Mouse (Mus musculus) heart, postnatal 10 days (tissue): ENCODE measurements around the gene Olfr118. TPM values are rescaled to one million over a fixed set of nuclear protein-coding genes. Genes with fewer than 3 reads are reported as not detected.
"Not testable (repeated sequence)": the region's sequence is repeated elsewhere in the genome, so short reads cannot be mapped to it uniquely, and the experiment has no call there.

Experiments
- DNase-seq, 2 experiments: peaks; one replicate each; pipeline ENCODE4 v3.0.0; 2021
- intact Hi-C: fragments of 180-260 bp; cut with DNase I; formaldehyde crosslinking; loops from one replicate; pipeline ENCODE4 v1.15.1; 2025
- total RNA-seq, 2 experiments: library from RNA; stranded (reverse); gene quantifications; 2 replicates each; pipeline ENCODE4 v1.2.3; 2021

Olfr118 gene
- not detected for total RNA-seq

DNA sequence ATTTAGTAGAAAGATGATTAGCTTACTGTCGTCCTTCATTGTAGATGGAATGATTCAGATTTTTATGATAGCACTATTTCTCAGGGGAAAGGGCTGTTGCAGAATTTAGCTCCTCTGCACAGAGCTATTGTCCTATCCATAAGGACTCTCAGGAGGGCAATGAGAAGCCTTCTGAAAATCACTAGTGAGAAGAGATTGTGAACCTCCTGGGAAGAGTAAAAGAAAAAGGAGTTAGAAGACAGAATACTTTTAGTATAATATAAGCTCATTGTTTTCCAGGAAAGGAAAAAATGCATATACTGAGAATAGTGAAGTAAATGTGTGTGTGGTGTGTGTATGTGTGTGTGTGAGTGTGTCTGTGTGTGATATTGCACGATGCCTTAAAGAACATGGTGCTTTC lies at the start of gene Olfr118:
Gene Olfr118, plus strand, starts transcription at position 301 of the 400 bp plus-strand sequence.
- intact Hi-C loops = no loop called here
- no peak for DNase-seq

DNA sequence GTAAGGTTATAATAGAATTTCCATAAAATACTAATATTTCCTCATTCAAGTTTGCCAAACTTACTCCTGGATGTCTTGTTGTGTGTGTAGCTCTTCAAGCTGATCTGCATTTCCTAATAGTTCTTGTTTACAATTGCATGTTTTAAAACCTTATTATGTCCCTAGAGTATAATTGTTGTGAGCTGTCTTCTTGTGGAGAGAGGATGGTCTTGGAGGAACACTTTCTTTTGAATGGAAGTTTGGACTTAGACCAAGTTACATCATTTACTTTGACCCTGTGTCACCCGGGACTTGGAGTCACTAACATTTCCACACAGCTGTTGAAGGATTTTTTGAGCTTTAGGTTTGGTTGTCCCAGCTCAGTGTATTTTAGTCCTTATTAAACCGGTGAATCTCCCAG lies 39.8 kb upstream of the Olfr118 start, which contains the start of the genes Olfr115 and Olfr116:
Gene Olfr115, minus strand, starts transcription at position 101 of the 400 bp plus-strand sequence.
Gene Olfr116, minus strand, starts transcription at position 191 of the 400 bp plus-strand sequence.
- intact Hi-C loops = no loop called here
- no peak for DNase-seq

DNA sequence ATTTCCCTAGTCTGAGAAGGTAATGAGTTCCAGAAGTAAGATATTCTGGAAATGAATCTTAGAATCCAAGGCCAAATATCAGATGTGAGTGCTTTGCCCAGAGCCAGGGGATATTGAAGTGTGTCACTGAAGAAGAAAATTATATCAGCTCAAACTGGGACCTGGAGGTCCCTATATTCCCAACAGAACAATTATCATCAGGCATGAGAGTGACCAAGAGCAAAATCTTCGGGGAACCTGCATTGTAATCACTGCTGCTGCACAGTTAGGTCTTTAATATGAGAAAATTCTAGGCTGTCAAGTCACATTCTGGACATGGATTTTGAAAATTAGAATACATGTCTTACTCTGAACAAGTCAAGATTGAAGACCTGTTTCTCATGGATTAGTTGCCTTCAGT lies 3.1 kb upstream of the Olfr118 start, which contains the start of gene Olfr117:
Gene Olfr117, minus strand, starts transcription at position 101 of the 400 bp plus-strand sequence.
- intact Hi-C loops = no loop called here

DNA sequence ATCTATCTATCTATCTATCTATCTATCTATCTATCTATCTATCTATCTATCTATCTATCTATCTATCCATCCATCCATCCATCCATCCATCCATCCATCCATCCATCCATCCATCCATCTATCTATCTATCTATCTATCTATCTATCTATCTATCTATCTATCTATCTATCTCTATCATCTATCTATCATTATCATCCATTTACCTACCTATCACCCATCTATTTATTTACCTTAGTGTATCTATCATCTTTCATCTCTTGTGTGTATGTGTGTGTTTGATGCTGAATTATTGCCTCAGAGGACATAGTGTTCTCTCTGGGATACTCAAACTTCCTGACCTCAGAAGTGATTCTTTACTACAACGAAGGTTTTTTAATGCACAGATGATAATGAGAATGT lies 29.5 kb downstream of the Olfr118 start, which contains the start of gene Olfr119:
Gene Olfr119, plus strand, starts transcription at position 301 of the 400 bp plus-strand sequence.
- intact Hi-C loops = not testable (repeated sequence)

More for the DNA sequence above, 3.1 kb upstream of the Olfr118 start, which contains the start of gene Olfr117:
- no peak for DNase-seq

DNA sequence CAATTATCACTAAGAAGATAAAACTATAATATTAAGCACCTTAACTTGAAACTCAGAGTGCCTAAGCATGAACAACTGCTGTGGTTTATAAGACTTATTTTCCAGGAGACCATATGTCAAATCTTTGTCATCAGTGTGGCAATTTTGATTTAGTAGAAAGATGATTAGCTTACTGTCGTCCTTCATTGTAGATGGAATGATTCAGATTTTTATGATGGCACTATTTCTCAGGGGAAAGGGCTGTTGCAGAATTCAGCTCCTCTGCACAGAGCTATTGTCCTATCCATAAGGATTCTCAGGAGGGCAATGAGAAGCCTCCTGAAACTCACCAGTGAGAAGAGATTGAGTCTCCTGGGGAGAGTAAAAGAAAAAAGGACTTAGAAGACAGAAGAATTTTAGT lies 54.7 kb downstream of the Olfr118 start, which contains the start of gene Olfr120:
Gene Olfr120, plus strand, starts transcription at position 301 of the 400 bp plus-strand sequence.
- no peak for DNase-seq
- intact Hi-C loops = no loop called here

More for the DNA sequence above, 29.5 kb downstream of the Olfr118 start, which contains the start of gene Olfr119:
- not testable (repeated sequence) for DNase-seq

Other genes with a start within 250 kb of the Olfr118 start
- not detected for gene Olfr108, start 221.5 kb upstream of the Olfr118 start, total RNA-seq
- not detected for gene Olfr109, start 208.1 kb upstream of the Olfr118 start, total RNA-seq
- not detected for gene H2-M2, start 183.4 kb upstream of the Olfr118 start, total RNA-seq
- gene Olfr110, start 174.5 kb upstream of the Olfr118 start, total RNA-seq = not detected
- not detected for gene Olfr111, start 159.0 kb upstream of the Olfr118 start, total RNA-seq
- gene Olfr112, start 97.5 kb upstream of the Olfr118 start, total RNA-seq = not detected
- gene Olfr113, start 89.3 kb upstream of the Olfr118 start, total RNA-seq = not detected
- gene Olfr114, start 74.2 kb upstream of the Olfr118 start, total RNA-seq = not detected
- gene Olfr115, start 39.9 kb upstream of the Olfr118 start, total RNA-seq = not detected
- not detected for gene Olfr116, start 39.8 kb upstream of the Olfr118 start, total RNA-seq
- not detected for gene Olfr117, start 3.2 kb upstream of the Olfr118 start, total RNA-seq
- gene Olfr119, start 29.6 kb downstream of the Olfr118 start, total RNA-seq = not detected
- gene Olfr120, start 54.8 kb downstream of the Olfr118 start, total RNA-seq = not detected
- gene Olfr121, start 81.9 kb downstream of the Olfr118 start, total RNA-seq = not detected
- gene Olfr122, start 101.6 kb downstream of the Olfr118 start, total RNA-seq = not detected
- not detected for gene Olfr123, start 126.5 kb downstream of the Olfr118 start, total RNA-seq
- gene Olfr124, start 132.9 kb downstream of the Olfr118 start, total RNA-seq = not detected
- not detected for gene Olfr125, start 166.0 kb downstream of the Olfr118 start, total RNA-seq
- gene Olfr126, start 180.5 kb downstream of the Olfr118 start, total RNA-seq = not detected
- gene Olfr127, start 233.4 kb downstream of the Olfr118 start, total RNA-seq = not detected